Mouse (Mus musculus) testis, adult 2 months (tissue): ENCODE results near the gene Ramp2. TPM values are rescaled to one million over a fixed set of nuclear protein-coding genes. Genes with fewer than 3 reads are reported as not detected.
A peak's percentile ranks its signal among the peaks of the same experiment; 100 is the strongest.

Source experiments
- H3K27ac ChIP-seq: fragments of 200-500 bp; 2 replicates; pipeline ENCODE4 v1.5.1; 2012; ENCODE audit warnings: low read depth, low read length; ENCODE audit not compliant: control insufficient read depth, insufficient read depth
- H3K27me3 ChIP-seq: fragments of 200-500 bp; 2 replicates; pipeline ENCODE4 v1.6.1; 2012; ENCODE audit warnings: mild to moderate bottlenecking, low read length, moderate library complexity; ENCODE audit not compliant: control insufficient read depth, insufficient read depth
- H3K36me3 ChIP-seq: fragments of 200-500 bp; 2 replicates; pipeline ENCODE4 v1.6.1; 2012; ENCODE audit warnings: mild to moderate bottlenecking, low read length; ENCODE audit not compliant: control insufficient read depth, insufficient read depth
- H3K4me1 ChIP-seq: fragments of 200-500 bp; 2 replicates; pipeline ENCODE4 v1.6.1; 2012; ENCODE audit warnings: low read length; ENCODE audit not compliant: control insufficient read depth, insufficient read depth
- H3K4me3 ChIP-seq: fragments of 200-500 bp; 2 replicates; pipeline ENCODE4 v1.5.1; 2012; ENCODE audit warnings: low read depth, mild to moderate bottlenecking, low read length, moderate library complexity, mixed read lengths; ENCODE audit not compliant: control insufficient read depth
- CTCF ChIP-seq: fragments of 200-500 bp; IDR thresholded peaks from 2 replicates; pipeline ENCODE4 v1.5.1; 2012; ENCODE audit warnings: low read depth, mild to moderate bottlenecking, inconsistent platforms, low read length, moderate library complexity; ENCODE audit not compliant: control insufficient read depth, insufficient read depth, insufficient replicate concordance
- POLR2A ChIP-seq: fragments of 200-500 bp; IDR thresholded peaks from 2 replicates; pipeline ENCODE4 v1.6.1; 2012; ENCODE audit warnings: low read depth, mild to moderate bottlenecking, inconsistent platforms, low read length, moderate library complexity; ENCODE audit not compliant: control insufficient read depth
- polyA plus RNA-seq: library from polyadenylated mRNA; depleted of rRNA; stranded (reverse); fragments of >200 nt; gene quantifications from 2 replicates; pipeline ENCODE4 v1.2.3, GENCODE M21; 2012

Gene Ramp2
- polyA plus RNA-seq, 1 experiment, result 5.8 TPM

- no peak overlapping the region for H3K4me3 ChIP-seq
- no peak overlapping the region for H3K27ac ChIP-seq
- TF ChIP-seq CTCF, result no peak
- TF ChIP-seq POLR2A, result no peak
- H3K27me3 ChIP-seq, result no peaks in the 10 kb centered on the region
- peaks cover 11% of the 10 kb centered on the region for H3K4me1 ChIP-seq
- no peaks in the 10 kb centered on the region for H3K36me3 ChIP-seq
Measured at GRCm38 (mm10) chr11:101275309-101275708, 29.5 kb downstream of the Ramp2 start.

- Histone ChIP-seq H3K36me3 (no peaks in the 10 kb centered on the region), H3K27ac (no peak overlapping the region), H3K4me3 (peak overlapping the region; percentile 99), H3K4me1 (peaks cover 11% of the 10 kb centered on the region), H3K27me3 (no peaks in the 10 kb centered on the region)
- no peak for TF ChIP-seq POLR2A
- TF ChIP-seq CTCF, result no peak
Measured at GRCm38 (mm10) chr11:101276319-101277070, 30.7 kb downstream of the Ramp2 start.

- H3K27me3 ChIP-seq, result no peaks in the 10 kb centered on the region
- peak overlapping the region; percentile 99 for H3K4me3 ChIP-seq
- TF ChIP-seq CTCF (no peak), POLR2A (no peak)
- H3K4me1 ChIP-seq, result peaks cover 11% of the 10 kb centered on the region
- H3K36me3 ChIP-seq, result no peaks in the 10 kb centered on the region
- no peak overlapping the region for H3K27ac ChIP-seq
Measured at GRCm38 (mm10) chr11:101277381-101278222, 31.8 kb downstream of the Ramp2 start.

- TF ChIP-seq CTCF (0 out of 2 replicates have a peak, but pooled peaks have one; percentile 1), POLR2A (peak; percentile 56)
- no peaks in the 10 kb centered on the region for H3K27me3 ChIP-seq
- H3K4me1 ChIP-seq, result peaks cover 11% of the 10 kb centered on the region
- no peaks in the 10 kb centered on the region for H3K36me3 ChIP-seq
- H3K27ac ChIP-seq, result peak within 1 kb of the TSS; percentile 96
- H3K4me3 ChIP-seq, result peak within 1 kb of the TSS; percentile 99
Measured at GRCm38 (mm10) chr11:101278223-101279192, 32.7 kb downstream of the Ramp2 start, which contains the start of the genes Cntd1 and Coa3. Gene Cntd1, plus strand, starts transcription at chr11:101279012. Gene Coa3, minus strand, starts transcription at chr11:101279114.

GRCm38 (mm10) chr11:101279193-101279569 is 33.4 kb downstream of the Ramp2 start:
- peak overlapping the region; percentile 96 for H3K27ac ChIP-seq
- H3K4me1 ChIP-seq, result peaks cover 11% of the 10 kb centered on the region
- no peaks in the 10 kb centered on the region; the same call in 1 of the 2 replicates for H3K36me3 ChIP-seq
- no peaks in the 10 kb centered on the region for H3K27me3 ChIP-seq
- peak overlapping the region; percentile 99 for H3K4me3 ChIP-seq
- TF ChIP-seq CTCF (no peak), POLR2A (no peak; the same call in 1 of the 2 replicates)

GRCm38 (mm10) chr11:101280837-101281236 is 35.0 kb downstream of the Ramp2 start:
- H3K36me3 ChIP-seq, result peaks cover 4% of the 10 kb centered on the region; the same call in 1 of the 2 replicates
- H3K27ac ChIP-seq, result no peak overlapping the region
- H3K4me1 ChIP-seq, result peaks cover 11% of the 10 kb centered on the region
- TF ChIP-seq CTCF, result no peak
- TF ChIP-seq POLR2A, result no peak
- H3K27me3 ChIP-seq, result no peaks in the 10 kb centered on the region
- peak overlapping the region; percentile 43; the same call in 1 of the 2 replicates for H3K4me3 ChIP-seq
